Mouse (Mus musculus) testis, adult 2 months (tissue): Measurements from ENCODE around the gene Nr2f6.

Source experiments
- CTCF ChIP-seq: fragments of 200-500 bp; IDR thresholded peaks from 2 replicates; pipeline ENCODE4 v1.5.1; 2012; ENCODE audit warnings: low read depth, mild to moderate bottlenecking, inconsistent platforms, low read length, moderate library complexity; ENCODE audit not compliant: control insufficient read depth, insufficient read depth, insufficient replicate concordance
- POLR2A ChIP-seq: fragments of 200-500 bp; IDR thresholded peaks from 2 replicates; pipeline ENCODE4 v1.6.1; 2012; ENCODE audit warnings: low read depth, mild to moderate bottlenecking, inconsistent platforms, low read length, moderate library complexity; ENCODE audit not compliant: control insufficient read depth

DNA sequence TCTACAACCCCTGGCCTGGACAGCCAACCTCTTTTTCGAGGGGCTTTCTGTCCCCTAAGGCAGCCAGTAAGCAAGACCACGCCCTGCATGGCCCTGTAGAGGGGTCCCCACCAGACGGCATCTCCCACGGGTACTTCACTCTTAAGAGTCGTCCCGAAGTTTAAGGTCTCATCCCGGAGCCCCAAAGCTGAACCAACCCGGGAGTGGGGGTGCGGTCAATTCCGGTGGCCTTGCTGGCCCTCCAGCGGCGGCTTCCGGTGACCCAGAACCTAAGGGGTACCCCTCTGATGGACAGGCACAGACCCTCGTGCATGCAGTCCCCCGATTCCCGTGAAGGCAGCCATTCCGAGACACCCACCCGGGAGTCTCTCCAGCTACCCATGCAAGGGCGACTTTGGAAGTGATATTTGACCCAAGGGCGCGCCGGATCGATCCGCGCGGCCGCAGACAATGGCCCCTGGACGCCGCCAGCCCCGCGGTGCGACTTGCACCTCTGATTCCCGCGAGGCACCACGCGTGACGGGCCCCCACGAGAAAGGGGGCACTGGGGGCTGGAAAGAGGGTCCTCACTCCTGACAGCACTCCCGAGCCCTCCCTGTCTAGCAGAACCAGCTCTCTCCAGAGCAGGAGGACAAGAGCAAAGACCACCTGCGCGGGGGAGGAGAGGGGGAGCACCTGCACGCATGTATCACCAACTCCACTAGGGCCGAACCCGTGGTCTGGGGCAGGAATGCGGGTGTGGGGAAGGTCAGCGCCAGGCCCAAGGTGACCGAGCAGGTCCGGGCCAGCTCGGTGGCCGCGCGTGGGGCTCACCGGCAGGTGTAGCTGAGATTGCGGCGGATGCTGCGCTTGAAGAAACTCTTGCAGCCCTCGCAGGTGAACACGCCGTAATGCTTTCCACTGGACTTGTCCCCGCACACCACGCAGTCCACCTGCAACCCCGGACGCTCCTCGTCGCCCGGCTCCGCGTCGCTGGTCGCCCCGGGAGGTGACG is 1.3 kb downstream of the Nr2f6 start:
- TF ChIP-seq CTCF (no peak), POLR2A (no peak)
